Mouse (Mus musculus) layer of hippocampus, adult 9-11 months (tissue): ENCODE data around the gene Akr1c20.

Experiments used
- DNase-seq: peaks from one replicate; pipeline ENCODE4 v3.0.0; 2022

The Akr1c20 gene

GRCm38 (mm10) chr13:4523201-4523838 is at the start of gene Akr1c20:
TSS of gene Akr1c20 (minus strand) at chr13:4523345.
- no peak for DNase-seq

DNA sequence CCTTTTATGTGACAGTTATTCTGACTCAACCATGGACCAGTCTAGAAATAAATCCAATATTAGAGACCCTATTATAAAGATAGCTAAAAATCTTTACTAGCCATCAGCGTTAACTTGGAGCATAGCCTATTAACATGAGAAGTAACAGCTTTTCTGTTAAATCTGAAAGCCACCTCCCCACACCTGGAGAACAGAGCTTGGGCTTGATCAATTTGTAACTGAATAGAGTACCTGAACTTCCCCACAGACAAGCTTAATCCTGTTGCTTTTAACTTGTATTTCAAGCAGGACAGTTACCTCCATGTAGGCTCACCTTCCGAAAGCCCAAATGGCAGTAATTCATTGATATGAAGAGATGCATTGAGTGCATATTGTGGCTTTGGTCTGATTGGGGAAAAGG is 42.9 kb upstream of the Akr1c20 start:
- DNase-seq = no peak

GRCm38 (mm10) chr13:4560500-4560899 is 37.4 kb upstream of the Akr1c20 start:
- DNase-seq = no peak

DNA sequence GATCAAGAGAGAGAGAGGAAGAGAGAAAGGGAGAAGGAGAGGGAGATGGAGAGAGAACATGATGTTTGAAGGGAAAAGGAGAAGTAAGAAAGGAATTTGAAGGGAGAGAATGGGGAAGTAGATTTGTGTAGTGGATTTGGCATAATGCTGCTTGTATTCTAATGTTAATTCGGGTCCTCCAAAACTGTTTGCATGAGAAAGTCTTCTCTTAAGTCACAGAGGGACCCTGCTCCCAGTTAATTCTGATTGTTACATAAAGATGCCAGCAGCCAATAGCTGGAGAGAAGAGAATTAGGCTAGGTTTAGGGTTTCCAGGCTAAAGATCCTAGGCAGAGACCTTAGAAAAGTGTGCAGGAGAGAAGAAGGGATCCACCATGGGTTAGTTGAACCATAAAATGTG is 36.0 kb upstream of the Akr1c20 start:
- DNase-seq = no peak

- no peak for DNase-seq
Measured at GRCm38 (mm10) chr13:4514811-4515210, 8.3 kb downstream of the Akr1c20 start.

DNA sequence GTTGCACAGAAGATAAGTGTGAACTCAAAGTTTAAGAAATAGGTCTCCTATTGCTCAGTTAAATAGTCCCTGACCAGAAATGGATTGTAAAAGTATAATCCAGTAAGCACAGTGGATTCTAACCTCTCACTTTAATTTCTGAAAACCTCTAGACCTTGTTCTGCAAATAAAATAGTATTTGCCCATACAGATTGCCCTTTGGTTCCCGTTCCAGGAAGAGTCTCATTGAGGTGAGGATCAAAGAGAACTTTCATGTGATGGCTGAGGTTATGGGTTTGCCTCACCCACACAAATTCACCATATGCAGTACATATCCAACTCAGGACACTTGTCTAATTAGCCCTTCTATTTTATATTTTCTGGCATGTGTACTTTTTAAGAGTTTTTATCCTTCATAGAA is 55.2 kb downstream of the Akr1c20 start:
- DNase-seq = no peak

- no peak for DNase-seq
Measured at GRCm38 (mm10) chr13:4465641-4466040, 57.5 kb downstream of the Akr1c20 start.
